Mouse (Mus musculus) adrenal gland, postnatal 14 days (tissue): ENCODE data around the gene Ptpn3. TPM values are rescaled to one million over a fixed set of nuclear protein-coding genes. Genes with fewer than 3 reads are reported as not detected.
"Not testable (repeated sequence)": the region's sequence is repeated elsewhere in the genome, so short reads cannot be mapped to it uniquely, and the experiment has no call there.

Experiments used
- DNase-seq: peaks from one replicate; pipeline ENCODE4 v3.0.0; 2021; ENCODE audit warnings: mixed read lengths
- total RNA-seq: library from RNA; stranded (reverse); gene quantifications from 2 replicates; pipeline ENCODE4 v1.2.3, GENCODE M21; 2021

The Ptpn3 gene
- total RNA-seq, 1 experiment from 2014 or later, result 19.0 TPM

DNA sequence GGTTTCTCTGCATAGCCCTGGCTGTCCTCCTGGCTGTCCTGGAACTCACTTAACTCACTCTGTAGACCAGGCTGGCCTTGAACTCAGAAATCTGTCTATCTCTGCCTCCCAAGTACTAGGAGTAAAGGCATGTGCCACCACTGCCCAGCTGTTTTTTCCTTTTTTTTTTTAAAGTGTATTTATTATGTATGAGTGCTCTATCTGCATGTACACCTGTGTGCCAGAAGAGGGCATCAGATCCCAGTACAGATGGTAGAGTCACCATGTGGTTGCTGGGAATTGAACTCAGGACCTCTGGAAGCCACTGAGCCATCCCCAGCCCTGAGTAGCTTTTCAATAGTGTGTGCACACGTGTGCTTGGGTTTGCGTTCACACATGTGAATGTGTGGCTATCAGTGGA is 76.9 kb downstream of the Ptpn3 start:
- DNase-seq, result no peak

DNA sequence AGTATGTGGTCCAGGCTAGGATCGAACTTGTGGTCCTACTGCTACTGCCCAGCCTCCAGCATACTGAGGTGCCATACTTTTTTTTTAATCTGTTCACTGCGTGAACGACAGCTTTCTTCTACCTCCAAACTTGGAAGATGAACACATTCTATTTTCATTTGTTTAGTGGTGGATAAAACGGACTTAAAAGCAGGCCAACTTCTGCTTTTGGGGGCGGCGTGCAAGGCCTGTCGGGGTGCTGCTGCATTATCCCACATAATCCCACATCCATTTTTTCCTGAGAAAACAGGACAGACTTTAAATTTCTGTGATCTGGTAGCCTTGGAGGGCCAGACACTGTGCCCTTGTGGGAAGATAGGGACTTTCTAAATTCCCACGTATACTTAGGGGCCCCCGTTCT is 83.9 kb downstream of the Ptpn3 start:
- no peak for DNase-seq

GRCm38 (mm10) chr4:57216535-57216934 is 85.1 kb downstream of the Ptpn3 start:
- DNase-seq, result no peak

GRCm38 (mm10) chr4:57214852-57215251 is 86.8 kb downstream of the Ptpn3 start:
- DNase-seq, result no peak

GRCm38 (mm10) chr4:57214114-57214513 is 87.5 kb downstream of the Ptpn3 start:
- no peak for DNase-seq

DNA sequence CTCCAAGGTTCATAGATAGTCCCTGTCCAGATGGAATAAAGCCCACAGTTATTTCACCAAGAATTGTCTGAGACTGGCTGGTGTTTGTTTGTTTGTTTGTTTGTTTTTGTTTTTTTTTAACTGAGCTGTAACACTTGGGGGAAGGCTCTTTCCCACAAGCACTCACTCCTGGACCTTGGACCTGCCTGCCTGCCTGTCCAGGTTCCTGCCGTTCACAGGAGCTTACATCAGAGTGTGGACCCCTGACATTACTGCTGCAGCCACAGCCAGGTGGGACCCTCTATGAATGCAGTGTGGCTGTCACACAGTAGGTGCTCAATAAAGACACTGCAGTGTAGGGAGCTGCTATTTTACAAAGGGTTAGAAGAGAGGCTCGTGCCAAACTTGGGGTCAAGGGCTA is 89.9 kb downstream of the Ptpn3 start:
- DNase-seq, result no peak

DNA sequence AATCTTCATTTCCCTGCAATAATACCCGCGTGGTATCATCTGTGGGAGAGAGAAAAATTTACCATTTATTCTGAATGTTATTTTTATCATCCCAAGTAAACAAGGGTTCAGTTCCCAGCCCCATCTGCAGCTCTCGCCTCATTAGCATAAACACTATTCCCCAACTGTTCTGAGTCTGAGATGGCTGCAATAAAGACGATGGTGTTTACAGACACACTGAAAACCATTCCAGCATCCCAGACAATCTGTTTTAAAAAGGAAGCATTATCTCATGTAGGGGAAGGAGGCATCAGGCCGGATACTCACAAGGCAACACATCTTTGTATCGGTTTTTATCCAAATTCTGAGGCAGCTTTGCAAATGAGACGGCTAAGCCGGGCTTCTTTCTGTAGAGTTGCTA is 95.7 kb downstream of the Ptpn3 start:
- DNase-seq, result no peak

- no peak for DNase-seq
Measured at GRCm38 (mm10) chr4:57204780-57205179, 96.9 kb downstream of the Ptpn3 start.

GRCm38 (mm10) chr4:57202660-57203361 is 98.8 kb downstream of the Ptpn3 start:
- peak; percentile 75 for DNase-seq

DNA sequence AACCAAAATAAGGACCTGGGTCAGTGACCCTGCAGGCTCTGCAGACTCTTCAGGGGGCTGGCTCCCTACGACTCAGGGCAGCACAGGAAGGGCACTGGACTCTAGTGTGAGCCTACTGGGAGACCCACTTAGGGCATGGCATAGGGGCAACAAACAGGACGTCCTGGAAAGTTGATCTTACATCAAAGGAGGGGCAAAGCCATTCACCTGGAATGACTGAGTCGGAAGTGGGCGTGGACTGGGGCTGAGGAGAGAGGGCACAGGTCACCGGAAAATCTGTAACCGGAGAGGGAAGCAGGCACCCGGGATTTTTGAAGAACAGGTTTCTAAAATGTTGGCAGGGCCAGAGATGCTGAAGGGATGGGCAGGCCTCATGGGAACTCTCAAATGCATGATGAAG is 99.5 kb downstream of the Ptpn3 start:
- no peak for DNase-seq

- no peak for DNase-seq
Measured at GRCm38 (mm10) chr4:57200661-57201060, 101.0 kb downstream of the Ptpn3 start.

GRCm38 (mm10) chr4:57198666-57199393 is 102.8 kb downstream of the Ptpn3 start:
- not testable (repeated sequence) for DNase-seq

DNA sequence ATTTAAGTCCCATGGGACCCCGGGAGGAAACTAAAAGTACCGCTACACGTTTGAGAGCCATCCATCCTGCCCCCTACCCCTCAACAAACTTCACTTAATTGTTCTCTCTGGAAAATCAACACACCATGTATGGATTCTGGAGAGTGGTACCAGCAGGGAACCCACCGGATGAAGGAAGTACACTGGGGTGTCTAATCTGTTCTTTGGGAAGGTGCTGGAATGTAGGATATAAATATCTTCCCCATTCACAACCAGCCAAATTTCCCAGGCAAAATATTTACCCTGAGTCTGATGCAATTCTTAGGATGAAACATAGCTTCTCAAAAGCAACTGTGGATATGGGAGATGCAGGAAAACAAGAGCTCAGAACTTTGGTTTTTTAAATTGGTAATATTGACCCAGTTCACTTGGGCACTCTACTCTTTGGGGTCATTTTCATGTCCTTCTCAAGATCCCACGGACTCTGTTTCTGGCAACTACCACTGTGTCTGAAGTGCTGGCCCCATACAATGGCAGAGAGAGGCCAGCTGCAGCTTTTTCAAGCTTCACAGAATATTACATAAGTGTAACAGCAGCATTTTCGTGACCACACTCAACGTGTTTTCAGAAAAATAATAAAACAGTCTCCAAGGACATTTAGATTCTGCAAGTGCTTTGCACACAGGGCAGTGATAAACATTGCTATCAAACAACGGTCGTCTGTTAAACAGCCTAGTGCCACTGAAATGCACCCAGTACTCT is 109.9 kb downstream of the Ptpn3 start:
- no peak for DNase-seq

- DNase-seq, result no peak
Measured at GRCm38 (mm10) chr4:57189881-57190280, 111.8 kb downstream of the Ptpn3 start.

DNA sequence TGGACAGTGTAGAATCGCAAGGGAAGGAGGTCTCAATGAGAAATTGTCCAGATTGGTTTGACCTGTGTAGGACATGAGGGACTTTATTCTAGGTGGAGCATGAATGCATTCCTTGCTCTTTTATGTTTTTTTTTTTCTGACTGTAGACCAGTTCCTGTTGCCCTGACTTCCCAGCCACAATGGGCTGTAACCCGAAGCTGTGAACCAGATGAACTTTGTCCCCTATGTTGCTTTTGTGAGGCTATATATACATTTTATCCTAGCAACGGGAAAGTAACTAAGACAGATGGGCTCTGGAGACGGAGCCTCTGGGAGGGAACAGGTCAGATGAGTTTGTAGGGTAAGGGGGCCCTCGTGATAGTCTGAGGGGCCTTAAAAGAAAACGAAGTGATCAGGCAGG is 115.6 kb downstream of the Ptpn3 start:
- no peak for DNase-seq

DNA sequence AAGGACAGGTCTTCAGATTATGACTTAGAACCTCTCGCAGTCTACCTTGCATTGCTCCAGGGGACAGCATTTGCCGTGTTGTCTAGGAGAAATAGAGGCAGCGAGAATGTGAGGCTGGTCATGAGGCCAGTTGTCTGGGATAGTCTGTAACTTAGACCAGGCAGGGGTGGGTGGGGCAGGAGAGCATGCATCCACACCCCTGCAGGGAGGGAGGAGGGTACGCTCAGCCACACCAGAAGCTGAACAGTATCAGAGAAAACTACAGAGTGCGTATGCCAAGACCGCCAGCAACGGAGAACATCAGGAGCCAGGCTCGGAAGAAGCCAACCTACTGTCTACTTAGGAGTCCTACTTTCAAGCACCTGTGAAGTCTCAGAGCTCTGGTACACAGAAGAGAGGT is 116.2 kb downstream of the Ptpn3 start:
- DNase-seq, result no peak

DNA sequence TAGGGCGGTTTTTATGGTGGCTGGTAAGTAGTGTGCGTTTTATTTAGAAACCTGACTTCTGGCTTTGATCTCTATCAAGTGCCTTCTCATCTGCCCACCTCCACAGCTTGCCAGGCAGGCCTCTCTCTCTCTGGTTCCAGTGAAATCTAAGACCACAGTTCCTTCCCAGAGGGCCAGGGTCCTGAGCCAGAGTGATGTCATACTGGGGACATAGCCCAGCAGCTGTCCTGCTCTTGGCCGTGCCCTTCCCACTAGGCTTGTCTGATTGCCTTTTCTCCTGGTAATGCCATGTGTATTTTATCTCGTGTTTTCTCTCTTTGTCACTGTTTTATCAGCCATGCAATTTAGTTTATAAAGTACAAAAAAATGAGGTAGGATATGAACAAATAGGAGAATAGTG is 118.1 kb downstream of the Ptpn3 start:
- DNase-seq, result no peak

DNA sequence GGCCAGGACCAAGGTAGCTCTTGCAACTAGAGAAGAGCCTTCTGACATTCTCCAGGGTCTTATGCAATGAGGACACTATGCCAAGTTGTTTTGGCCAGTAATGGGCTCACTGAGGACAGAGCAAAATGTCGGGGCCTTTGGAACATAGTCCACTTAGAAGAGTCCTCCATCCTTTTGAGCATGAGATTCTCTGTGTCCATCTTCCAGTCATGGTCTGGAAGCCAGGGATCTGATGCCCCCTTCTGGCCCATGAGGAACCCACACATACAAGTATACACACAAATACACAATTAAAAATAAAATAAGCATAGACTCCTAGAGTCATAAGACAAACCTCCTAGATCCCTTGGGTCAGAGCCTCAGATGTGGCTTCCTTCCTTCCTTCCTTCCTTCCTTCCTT is 120.1 kb downstream of the Ptpn3 start:
- peak; percentile 44 for DNase-seq

GRCm38 (mm10) chr4:57178881-57179280 is 122.8 kb downstream of the Ptpn3 start:
- DNase-seq, result no peak

DNA sequence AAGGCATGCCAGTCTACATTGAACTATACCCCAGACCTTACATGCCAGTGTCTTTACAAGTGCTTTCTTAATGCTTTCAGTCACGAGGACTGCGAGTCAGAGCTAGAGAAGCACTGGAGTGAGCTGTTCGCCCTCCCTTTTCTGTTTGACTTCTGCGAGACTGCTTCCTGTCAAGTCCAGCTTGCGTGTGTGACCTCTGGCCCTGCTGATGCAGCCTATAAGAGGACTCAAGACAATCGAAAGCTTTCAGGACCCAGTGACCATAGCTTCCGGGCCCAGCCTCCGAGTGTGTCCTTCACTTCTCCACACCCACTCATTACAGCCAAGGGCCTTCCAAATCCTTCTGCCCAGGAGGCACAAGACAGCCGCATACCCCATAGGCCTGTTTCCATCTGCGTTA is 126.3 kb downstream of the Ptpn3 start:
- peak; percentile 30 for DNase-seq

DNA sequence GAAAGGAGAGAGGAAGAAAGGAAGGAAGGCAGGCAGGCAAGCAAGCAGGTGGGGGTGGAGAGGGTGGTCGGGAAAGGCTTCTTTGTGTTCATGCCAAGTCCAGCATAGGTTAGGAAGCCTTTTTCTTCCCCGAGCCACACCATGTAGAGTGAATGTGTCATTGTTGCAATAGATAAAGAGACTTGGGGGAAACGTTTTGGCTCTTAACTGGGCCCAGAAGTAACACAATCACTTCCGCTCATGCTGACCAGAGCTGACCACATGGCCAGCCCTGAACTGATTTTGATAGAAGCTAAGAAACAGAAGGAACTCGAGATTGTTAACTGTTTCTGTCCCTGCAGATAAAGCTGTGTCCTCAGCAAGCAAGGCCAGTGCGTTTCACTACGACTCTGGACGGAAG is 128.8 kb downstream of the Ptpn3 start:
- no peak for DNase-seq

GRCm38 (mm10) chr4:57171817-57172216 is 129.8 kb downstream of the Ptpn3 start:
- no peak for DNase-seq

- DNase-seq, result no peak
Measured at GRCm38 (mm10) chr4:57168680-57169079, 133.0 kb downstream of the Ptpn3 start.
